Mouse (Mus musculus): ENCODE measurements at regions not wholly inside any gene's neighbourhood (a gene's known extent, or its start where the extent isn't known, plus 50 kb on each side); places are given as distances from the start of the nearest gene placed in this dataset.
A peak's percentile ranks its signal among the peaks of the same experiment; 100 is the strongest.

DNA sequence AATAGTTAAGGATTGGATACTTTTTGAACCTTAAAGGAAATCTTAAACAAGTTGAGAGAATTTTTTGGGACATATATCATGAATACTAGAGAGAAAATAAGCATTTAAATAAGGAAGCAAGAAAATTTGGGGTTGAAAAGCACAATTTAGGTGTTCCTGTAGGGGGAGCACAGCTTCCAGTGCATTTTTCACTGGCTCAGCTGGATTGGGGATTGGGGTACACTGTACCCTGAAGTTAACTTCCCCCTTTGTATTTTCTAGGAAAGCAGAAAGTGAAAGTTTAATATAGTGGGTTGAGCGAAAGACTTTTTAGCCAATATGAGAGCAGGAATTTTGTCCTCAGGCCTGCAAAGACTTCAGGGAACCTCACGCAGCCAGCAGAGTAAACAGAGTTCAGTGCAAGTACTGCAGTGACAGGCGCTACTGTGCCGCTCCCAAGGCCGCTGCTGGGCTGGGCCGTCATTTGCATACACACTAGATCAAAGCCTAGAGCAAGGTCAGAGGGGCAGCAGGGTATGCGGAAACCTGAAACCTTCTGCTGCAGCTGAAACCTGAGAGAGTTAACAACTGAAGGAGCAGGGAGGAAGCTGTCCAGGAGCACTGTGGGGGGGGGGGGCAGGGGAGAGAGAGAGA lies 1111.4 kb downstream of the H2al1n start:
- no peak for ATAC-seq

DNA sequence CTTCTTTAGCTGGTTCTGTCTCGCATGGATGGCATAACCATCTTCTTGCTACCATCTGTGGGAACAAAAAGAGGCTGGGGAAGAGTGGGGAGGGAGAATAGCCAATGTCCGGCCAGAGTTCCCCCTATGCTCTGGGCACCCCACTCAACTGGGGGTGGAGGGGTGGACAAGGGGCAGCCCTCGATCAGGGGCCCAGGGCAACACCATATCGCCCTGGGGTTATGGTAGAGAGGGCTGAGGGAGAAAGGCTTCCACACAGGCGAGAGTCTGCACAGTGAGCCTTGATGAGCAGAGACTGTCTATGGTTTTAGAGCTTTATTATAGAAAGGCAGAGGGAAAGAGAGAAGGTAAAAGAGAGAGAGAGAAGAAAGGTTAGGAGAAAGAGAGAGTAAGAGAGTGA lies 1112.0 kb downstream of the H2al1n start:
- no peak for ATAC-seq

DNA sequence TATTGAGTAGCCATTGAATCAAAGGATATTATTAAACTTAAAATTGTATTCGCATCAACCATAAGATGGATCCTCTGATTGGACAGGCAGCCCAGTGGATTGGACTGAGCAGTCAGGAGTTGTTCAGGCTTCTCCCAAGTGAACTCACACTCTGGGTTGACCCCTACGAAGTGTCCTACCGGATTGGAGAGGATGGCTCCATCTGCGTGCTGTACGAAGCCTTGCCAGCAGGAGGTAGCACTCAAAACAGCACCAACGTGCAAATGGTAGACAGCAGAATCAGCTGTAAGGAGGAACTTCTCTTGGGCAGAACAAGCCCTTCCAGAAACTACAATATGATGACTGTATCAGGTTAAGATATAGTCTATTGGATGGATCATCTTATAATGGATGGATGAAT lies 1154.2 kb downstream of the H2al1n start:
- ATAC-seq = peak; percentile 89
